Mouse (Mus musculus): ENCODE measurements around the gene Pdzph1.

Pdzph1 gene

DNA sequence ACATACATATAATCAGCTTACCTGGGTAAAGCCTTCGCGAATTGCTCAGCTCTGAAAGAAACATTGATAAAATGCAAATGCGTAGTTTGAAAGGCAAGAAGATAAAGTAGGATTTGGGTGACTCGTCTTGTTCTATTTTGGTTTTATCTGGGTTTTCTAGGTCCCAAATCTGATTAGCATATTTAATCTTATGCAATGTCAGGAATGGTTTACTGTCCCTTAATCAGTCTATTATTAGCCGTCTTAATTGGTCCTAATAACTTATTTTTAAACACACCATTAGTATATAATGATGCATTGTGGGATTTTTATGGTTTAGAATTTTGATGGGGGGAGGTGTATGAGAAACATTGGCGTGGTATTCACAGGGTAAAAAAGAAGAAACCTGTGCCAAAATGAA is at the start of gene Pdzph1:
Gene Pdzph1 (minus strand): TSS at position 101 of the 400 bp plus-strand sequence.
- no peak for DNase-seq

GRCm38 (mm10) chr17:59039754-59040153 is 48.6 kb upstream of the Pdzph1 start:
- no peak for DNase-seq

DNA sequence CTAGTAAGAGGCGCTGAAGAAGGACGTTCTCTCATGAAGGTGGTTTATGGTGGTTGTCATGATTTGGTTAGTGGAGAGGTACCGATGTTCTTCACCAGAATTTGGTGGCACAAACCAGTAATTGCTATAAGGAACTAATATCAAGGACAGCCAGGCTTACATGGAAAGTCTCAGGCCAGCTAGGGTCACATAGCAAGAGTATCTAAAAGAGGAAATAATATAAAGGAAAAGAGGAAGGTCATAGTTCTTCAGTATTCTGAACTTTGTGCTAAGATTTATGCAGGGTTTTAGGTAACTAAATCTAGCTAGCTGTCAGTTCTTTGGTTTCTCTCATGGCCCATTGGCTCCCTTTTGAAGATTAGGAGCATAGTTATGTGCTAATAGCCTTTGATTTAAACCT is 42.3 kb upstream of the Pdzph1 start:
- no peak for DNase-seq

DNA sequence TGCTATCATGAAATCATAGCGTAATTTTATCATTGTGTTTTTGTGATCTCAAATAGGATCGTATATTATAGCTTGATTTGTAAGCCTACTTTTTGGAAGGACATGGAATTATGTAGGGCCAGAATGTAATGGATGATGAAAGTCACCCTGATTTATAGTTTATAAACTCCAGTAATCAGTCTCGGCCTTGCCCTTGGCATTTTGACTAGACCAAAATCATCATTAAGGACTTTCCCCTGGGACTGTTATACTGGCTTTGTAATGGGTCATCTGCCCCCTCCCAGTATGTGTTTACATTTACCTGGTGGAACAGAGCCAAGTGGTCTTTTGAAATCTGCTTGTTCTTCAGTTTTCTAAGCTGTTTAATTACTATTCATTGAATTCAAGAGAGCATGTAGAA is 35.2 kb upstream of the Pdzph1 start:
- no peak for DNase-seq

DNA sequence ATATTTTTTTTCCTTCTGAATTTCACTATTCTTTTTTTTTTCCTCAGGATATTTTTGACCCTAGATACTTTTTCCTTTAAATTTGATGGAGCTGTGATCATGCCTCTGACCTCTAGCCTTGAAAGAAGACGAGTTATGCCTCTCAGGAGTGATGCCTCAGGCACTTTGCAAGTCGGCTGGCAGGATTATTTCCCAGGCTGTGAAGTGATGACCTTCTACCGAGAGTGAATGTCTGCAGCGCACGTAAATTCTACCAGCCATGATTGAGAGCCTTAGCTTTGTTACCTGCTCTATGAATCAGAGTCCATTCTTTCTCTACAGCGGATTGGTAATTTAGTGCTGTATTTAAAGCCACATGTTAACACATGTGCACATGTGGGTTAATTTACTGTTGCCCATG is 33.3 kb upstream of the Pdzph1 start:
- no peak for DNase-seq

GRCm38 (mm10) chr17:59023971-59024370 is 32.8 kb upstream of the Pdzph1 start:
- DNase-seq = no peak

GRCm38 (mm10) chr17:59018666-59019065 is 27.5 kb upstream of the Pdzph1 start:
- no peak for DNase-seq

DNA sequence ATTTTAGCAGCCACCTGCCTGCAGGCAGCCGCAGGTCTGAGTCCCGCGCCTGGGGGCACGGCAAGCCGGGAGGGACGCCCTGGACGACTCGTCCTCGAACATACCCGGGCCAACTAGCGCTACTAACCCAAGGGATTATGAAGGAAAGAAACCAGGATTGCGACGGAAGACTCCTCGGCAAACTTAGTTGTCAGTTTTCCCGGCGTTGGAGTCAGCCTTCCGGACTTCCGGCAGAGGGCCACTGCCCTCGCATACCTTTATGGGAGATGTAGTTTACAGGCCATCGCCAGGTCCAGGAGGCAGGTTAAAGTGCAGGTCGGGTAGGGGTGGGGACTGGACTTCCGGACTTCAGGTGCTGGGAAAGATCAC is 21.9 kb upstream of the Pdzph1 start, which contains the start of gene Nudt12:
Gene Nudt12 (minus strand): TSS at position 282 of the 369 bp plus-strand sequence.
- DNase-seq = peak; percentile 96

GRCm38 (mm10) chr17:59012421-59013090 is 21.4 kb upstream of the Pdzph1 start:
- DNase-seq = no peak

GRCm38 (mm10) chr17:59011546-59012307 is 20.6 kb upstream of the Pdzph1 start:
- DNase-seq = no peak

- DNase-seq = no peak
Observed at GRCm38 (mm10) chr17:58973237-58973636, 17.9 kb downstream of the Pdzph1 start.

DNA sequence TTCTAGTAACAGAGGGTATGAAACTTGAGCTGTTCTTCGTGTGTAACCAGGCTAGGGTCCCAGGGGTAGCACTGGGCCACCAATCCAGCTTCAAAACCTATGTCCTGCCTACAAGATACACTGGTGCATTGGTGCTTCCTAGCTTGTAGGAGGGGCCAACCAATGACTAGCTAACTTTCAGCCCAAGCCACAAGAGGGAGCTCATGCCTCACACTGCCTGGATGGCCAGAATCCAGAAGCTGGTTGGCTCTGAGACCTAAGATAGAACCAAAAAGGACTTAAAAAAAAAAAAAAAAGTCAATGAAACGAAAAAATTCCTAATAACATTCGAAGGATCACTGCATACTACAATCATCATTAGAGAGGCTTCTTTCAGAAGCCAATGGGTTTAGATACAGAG is 31.3 kb downstream of the Pdzph1 start:
- DNase-seq = no peak

DNA sequence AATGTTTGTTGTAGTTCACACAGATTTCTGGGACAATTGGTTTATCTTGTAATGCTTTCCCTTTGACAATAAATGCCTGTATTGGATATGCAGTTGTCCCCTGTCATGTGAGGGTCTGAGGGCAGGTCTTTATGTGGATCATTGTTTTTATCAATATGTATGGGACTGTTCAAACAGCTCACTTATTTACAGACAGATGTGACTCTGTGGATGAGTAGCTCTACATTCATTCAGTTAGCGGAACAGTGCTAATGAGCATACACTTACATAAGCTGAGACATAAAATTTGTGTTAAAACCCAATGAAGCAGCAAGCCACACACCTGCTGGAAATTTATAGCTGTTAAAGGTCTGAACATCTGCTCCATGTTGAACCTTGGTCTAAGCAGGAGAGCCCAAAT is 34.1 kb downstream of the Pdzph1 start:
- no peak for DNase-seq

GRCm38 (mm10) chr17:58943015-58943822 is 48.0 kb downstream of the Pdzph1 start:
- no peak for DNase-seq

GRCm38 (mm10) chr17:58938598-58938997 is 52.6 kb downstream of the Pdzph1 start:
- DNase-seq = no peak

DNA sequence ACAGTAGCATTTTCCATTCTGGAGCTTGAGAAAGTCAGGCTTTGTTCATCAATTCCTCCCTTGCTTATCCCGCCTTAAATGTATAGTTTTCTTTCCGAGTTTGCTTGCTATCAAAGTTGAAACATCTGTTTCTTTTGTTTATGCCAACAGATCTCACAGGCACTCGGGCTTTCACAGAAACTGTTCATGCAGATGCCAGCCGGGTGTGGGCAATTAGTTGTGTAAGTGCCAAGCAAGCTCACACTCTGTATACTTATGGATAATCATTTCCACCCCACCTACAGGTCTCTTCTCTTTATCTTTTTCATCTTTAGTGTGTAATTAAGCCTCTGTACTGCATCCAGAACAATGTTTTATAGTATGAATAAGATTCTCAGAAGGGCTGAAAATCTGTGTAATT is 53.6 kb downstream of the Pdzph1 start:
- DNase-seq = no peak

- DNase-seq = no peak
Observed at GRCm38 (mm10) chr17:58932983-58933280, 58.2 kb downstream of the Pdzph1 start.

GRCm38 (mm10) chr17:58932279-58932982 is 58.7 kb downstream of the Pdzph1 start:
- no peak for DNase-seq

DNA sequence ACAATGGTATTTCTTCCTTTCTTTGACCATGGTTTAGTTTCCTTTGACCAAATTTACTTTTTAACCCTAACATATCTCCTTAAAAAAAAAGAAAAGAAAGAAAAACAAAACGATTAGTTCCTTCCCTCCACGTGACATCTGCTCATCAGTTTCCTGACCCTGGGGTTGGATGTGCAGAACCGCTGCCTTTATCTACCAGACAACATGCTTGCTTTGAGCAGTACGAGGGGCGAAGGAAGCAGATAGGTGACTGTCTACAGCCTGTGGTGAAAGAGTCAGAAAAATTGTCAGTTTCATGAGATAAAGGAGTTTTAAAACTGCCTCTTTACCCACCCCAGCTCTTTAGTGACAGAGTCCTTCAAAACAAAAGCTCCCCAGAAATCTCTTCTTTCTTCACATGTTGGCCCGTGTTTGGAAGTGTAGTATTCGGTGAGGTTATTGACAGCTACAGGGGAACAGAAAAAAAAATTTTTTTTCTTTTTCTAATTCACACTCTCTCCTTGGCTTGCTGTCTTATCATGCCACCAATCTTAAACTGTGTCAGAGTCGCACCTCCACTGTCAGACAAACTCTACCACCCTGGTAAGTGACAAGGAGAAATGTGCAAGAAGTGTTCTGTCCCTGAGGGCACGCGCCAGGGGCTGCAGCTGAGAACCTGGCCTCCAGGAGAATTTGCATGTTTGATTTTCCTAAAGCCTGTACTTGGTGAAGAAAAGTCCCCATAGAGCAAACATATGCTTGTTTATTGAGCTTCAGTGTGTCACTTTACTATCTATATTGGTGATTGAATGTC is 66.2 kb downstream of the Pdzph1 start:
- DNase-seq = no peak

- DNase-seq = no peak
Observed at GRCm38 (mm10) chr17:58923901-58924476, 67.2 kb downstream of the Pdzph1 start.

DNA sequence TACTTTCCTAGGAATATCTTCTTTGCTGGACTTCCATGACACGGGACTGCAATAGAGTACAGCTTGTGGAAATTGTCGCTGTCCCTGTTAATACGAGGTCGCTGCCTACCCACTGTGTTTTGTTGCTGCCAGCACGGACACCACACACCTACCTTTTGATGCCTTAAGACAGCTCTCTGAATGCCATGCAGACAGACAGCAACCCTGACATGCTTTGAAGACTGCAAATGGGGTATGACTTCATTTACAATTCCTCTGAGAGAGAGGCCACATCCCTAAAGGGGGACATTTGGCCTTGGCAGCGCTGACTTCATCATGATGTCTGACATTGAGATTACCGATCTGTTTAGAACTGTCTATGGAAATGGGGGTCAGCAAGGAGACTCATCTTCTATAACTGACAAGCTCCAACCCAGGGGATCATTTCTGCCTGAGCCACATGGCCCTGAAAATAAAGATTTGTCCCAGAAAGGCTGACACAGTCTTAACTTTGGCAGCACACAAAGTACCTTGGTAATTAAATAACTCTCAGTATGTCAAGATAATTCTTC is 67.8 kb downstream of the Pdzph1 start:
- DNase-seq = no peak

DNA sequence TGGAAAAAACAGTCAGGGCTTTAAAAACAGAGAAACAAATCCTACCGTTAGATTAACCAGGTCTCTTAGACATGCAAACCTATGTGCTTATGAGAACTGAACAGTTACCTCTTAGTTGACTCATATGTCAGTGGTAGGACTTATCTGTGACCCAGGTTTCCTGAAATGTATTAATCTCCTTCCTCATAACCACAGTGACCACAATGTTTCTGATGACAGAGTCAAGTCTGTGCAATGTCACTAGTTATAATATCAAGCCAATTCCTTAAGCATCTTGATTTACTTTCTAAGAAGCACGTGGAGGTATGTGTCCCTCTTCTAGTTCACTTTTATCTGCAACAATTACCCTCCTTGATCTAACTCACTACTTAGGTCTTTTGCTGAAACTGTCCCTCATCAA is 68.4 kb downstream of the Pdzph1 start:
- DNase-seq = no peak
